Mouse (Mus musculus) cerebellum, adult 9-11 months (tissue): ENCODE measurements around the gene Klhl40.

ENCODE experiments used
- DNase-seq: peaks from one replicate; pipeline ENCODE4 v3.0.0; 2022

Klhl40 gene

GRCm38 (mm10) chr9:121784801-121785200 lies 7.4 kb downstream of the Klhl40 start:
- no peak for DNase-seq

- no peak for DNase-seq
These were observed 7.9 kb downstream of the Klhl40 start for GRCm38 (mm10) chr9:121785261-121785660.

DNA sequence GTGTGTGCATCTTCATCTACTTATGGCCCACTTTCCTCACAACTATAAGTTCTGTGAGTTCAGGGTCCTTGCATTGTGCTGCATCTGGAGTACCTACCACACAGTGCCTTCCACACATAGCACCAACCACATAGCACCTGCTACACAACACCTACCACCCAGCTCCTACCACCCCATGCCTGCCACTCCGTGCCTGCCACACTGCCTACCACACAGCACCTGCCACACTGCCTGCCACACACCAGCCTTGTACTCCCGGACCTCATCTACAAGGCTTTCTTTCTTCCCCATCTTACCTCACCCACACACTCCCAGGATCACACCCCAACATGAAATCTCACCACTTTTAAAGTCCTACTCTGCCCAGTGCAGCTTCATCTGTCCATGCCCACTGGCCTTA lies 9.0 kb downstream of the Klhl40 start:
- DNase-seq, result no peak

GRCm38 (mm10) chr9:121791206-121791605 lies 13.8 kb downstream of the Klhl40 start:
- peak; percentile 62 for DNase-seq

DNA sequence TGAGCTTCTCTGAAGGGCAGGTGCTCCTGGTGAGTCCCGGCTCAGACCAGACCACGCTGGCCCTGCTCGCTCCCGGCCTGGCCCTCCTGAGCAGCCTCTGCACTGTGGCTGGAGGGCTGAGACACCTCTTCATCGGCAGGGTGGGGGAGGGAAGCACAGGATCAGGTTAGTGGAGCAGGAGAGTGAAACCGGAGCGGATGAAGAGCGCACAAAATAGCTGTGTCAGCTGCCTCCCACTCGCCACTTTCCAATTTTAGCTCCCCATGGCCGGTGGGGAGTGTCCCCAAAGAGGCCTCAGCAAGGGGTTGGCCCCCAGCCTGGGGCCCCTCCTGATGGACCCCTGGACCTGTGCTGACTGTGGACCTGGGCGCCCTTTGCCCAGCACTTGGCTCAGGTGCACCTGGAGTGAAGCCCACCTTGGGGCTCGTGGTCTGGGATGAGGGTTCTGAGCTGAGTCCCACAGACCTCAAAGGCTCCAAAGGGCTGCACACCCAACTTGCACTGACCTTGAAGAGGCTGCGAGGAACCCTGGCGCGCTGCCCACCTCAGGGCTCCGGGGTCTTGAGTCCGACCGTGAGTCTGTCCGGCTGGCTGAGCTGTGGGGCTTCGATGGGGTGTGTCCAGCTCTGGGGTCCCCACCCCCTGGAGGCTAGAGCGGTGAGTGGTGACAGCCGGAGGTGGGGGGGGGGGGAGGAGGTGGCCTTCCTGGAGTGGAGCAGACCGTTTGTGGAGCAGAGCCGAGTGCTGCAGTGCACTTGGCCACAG lies 14.5 kb downstream of the Klhl40 start, which contains the start of gene Hhatl:
Gene Hhatl, minus strand, starts transcription at position 751 of the 765 bp plus-strand sequence.
- no peak for DNase-seq

- DNase-seq, result no peak
These were observed 17.6 kb downstream of the Klhl40 start for GRCm38 (mm10) chr9:121794972-121795539.

GRCm38 (mm10) chr9:121797722-121798121 lies 20.3 kb downstream of the Klhl40 start:
- DNase-seq, result no peak

- DNase-seq, result no peak
These were observed 21.6 kb downstream of the Klhl40 start for GRCm38 (mm10) chr9:121798887-121799520.

DNA sequence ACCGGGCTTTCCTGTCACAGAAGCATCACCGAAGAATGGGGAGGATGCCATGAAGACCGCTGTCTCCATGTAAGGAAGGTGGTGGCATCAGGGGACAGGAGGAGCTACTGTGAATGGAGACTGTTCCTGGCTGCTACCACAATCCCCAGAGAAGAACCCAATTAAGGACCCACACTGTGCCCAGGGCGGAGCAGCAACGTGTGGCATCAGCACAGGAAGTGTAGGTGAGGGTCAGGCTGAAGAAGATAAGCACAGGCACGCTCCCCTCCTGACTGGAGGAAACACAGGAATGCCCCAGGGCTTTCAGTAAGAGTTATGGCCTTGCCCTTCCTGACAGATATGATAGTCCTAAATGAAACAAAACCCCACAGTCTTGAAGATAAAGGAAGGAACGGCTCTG lies 25.3 kb downstream of the Klhl40 start:
- no peak for DNase-seq

- DNase-seq, result no peak
These were observed 30.1 kb downstream of the Klhl40 start for GRCm38 (mm10) chr9:121807546-121807945.

GRCm38 (mm10) chr9:121807947-121808346 lies 30.5 kb downstream of the Klhl40 start:
- peak; percentile 51 for DNase-seq

DNA sequence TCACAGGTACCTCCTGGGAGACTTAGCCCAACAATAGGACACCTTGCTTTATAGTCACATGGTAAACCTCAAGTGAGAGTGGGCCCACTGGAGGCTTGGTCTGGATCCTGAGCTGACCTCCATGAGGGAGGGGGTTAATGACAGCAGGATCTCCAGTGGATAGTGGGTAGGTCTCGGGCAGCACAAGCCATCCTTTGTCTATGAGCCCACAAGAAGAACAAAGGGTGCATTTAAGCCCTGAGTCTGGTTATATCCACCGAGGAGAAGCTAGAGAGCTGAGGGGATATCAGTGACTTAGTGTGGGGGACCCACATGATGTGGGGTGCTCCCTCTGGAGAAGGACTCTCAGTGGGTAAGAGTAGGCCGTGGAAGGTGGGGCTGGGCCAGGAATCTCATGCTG lies 31.1 kb downstream of the Klhl40 start:
- DNase-seq, result no peak

DNA sequence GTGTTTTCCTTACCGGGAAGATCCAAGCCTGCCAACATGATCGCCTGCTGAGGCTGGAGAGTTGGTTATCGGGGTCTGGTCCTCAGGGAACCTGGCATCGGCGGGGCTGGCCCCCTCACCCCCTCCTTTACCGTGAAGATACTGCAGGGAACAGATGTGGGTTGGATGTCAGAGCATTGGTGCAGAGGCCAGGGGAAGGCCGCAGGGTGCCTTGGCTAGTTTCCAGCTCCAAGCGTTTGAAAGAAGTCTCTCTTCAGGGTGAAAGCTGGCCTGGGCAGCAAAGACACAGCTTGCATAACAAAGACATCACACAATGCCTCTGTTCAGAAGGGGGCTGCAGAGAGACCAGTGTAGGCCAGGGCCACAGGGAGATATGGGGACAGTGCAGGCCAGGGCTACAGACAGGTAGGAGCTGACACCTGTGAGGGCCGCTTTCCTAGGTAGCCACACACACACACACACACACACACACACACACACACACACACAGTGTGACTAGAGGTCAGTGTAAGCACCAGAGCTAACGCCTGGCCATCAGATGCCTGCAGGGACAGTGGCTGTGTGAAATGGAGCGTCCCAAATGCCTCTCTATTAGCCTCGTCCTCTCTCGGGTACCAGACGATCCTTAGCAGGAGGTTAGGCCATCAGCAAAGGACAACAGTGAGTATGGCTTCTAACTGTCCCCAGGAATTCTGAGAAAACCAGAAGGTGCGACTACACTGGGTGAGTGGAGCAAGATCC lies 32.8 kb downstream of the Klhl40 start:
- peak; percentile 73 for DNase-seq

GRCm38 (mm10) chr9:121815183-121815582 lies 37.8 kb downstream of the Klhl40 start:
- DNase-seq, result no peak

DNA sequence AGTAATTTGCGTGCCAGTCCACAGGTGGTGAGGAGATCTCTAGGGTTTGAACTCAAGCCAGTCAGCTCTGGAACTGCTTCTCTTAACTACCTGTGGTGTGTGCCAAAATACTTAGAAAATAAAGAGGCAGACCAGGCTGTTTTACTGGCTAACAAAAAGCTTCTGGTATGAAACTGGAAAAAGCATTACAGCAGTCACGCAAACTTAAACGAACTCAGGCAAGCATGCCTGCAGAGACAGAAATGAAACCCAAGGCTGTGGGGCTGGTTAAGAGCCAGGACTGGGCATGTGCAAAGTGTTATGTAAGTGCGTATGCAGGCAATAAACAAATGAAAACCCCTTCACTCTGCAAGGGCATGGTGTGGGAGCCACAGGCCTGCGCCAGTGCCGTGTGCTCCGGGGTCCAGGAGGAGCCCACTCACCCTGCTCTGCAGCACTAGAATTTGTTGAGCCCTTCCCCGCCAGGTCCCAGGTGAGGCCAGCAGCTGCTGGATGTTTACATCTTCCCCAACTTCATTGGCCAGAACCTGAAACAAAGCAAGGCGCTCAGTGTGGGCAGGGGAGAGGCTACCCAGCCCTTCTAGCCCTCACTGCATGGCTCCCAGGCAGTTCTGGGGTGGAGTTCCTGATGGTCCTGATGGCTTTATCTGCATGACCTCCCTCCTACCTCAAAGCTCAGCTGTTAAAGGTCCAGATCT lies 41.8 kb downstream of the Klhl40 start:
- DNase-seq, result peak; percentile 70

GRCm38 (mm10) chr9:121819771-121820471 lies 42.5 kb downstream of the Klhl40 start:
- peak; percentile 90 for DNase-seq

- DNase-seq, result no peak
These were observed 43.4 kb downstream of the Klhl40 start for GRCm38 (mm10) chr9:121820765-121821164.

DNA sequence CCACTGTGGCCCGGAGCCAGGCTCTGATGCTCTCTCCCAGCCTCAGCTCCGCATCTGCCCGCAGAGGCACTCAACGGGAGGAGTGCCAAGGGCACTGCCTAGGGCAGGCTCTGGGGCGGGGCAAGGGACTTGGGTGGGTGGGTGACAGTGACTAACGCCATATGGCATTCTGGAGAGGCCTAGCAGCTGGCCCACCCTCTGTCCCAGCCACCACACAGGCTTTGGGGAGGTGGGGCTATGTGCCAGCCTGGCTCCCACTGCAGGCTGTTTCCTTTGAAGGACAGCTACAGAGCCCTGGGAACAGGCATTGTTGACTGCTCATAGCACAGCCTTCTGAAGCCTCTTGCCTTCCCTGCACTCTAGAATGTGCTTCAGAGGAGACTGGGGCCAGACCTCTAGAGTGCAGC lies 45.2 kb downstream of the Klhl40 start:
- DNase-seq, result peak; percentile 68

GRCm38 (mm10) chr9:121823051-121823450 lies 45.6 kb downstream of the Klhl40 start:
- peak; percentile 89 for DNase-seq

DNA sequence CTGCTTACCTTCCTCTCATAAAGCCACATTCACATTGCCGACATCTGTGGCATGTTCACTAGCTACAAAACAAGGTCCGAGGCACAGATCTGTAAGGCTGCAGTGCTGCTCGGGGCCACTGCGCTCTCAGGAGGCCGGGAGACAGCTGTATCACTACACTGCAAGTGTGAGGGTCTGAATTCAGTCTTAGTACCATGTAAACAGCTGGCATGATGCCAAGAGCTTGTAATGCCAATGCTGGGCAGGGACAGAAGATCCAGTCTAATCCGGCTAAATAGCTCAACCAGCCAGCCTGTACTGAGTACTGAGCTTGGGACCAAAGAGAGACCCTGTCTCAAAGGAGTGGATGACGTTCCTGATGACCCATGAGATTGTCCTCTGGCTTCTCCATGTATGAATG lies 46.6 kb downstream of the Klhl40 start:
- peak; percentile 59 for DNase-seq

DNA sequence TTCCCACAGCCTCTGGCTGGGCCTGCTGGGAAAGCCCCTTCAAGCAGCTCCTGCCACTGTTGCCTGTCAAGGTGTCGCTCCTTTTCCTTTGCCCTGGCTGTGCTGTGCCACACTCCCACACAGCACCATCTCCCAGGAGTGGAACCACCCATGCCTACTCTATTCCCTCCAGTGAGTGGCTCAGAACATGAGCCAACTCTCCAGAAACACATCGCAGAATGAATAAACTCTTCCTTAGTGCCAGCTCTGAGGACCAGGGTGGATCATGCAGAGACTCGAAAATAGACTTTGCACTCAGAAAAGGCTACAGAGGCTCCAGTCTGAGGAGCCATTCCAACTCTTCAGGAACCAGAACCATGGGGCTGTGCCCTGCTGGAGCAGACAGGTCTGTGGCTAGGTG lies 48.9 kb downstream of the Klhl40 start:
- DNase-seq, result no peak

DNA sequence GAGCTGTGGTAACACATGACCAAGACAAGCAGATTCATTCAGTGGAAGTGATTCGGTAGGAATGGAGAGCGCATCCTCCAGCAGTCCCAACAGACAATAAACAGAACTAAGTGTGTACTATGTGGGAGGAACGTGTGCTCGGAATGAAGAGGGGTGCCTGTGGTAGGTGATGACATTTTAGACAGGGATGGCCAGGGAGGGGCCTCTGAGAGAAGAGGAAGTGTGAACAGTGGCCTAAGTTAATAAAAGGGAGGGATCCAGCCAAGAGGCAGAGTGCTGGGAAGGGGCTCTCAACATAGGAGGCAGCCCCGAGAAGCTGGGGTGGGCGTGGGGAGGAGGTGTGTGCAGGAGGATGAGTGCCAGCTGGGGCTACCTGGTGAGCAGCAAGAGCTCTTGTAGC lies 50.9 kb downstream of the Klhl40 start:
- no peak for DNase-seq
